Mouse (Mus musculus): ENCODE data around the gene Gsk3b. TPM values are rescaled to one million over a fixed set of nuclear protein-coding genes. Genes with fewer than 3 reads are reported as not detected.

Gsk3b gene
- total and polyA plus RNA-seq, 2 experiments: 4.8 to 11.8 TPM

GRCm38 (mm10) chr16:38168971-38169370 is 80.2 kb downstream of the Gsk3b start:
- 96% methylated on average over 5 of the region's 5 CpGs for WGBS
- Histone ChIP-seq H3K79me2 (ENCODE audit: control insufficient read depth, insufficient read depth, low read length) (peaks cover 28% of the 10 kb centered on the region), H3K9ac (ENCODE audit: low read depth, low read length) (no peak overlapping the region), H3K4me1 (ENCODE audit: control insufficient read depth, insufficient read depth, low read length) (no peaks in the 10 kb centered on the region), H3K4me3 (ENCODE audit: insufficient read depth, low read depth, low read length) (no peak overlapping the region), H3K27ac (replicated peaks; ENCODE audit: insufficient read depth, low read depth, low read length) (no peak overlapping the region), H3K36me3 (ENCODE audit: control insufficient read depth, insufficient read depth, low read length) (peaks cover 2% of the 10 kb centered on the region; the same call in 1 of the 2 replicates), H3K27me3 (ENCODE audit: control insufficient read depth, insufficient read depth, low read length) (no peaks in the 10 kb centered on the region)
- DNase-seq (ENCODE audit: extremely low read depth, low read depth, low spot score): no peak
- TF ChIP-seq CTCF (IDR thresholded peaks at IDR 0.05; ENCODE audit: low read depth, low read length): no peak
- TF ChIP-seq POLR2A (IDR thresholded peaks at IDR 0.05; ENCODE audit: extremely low read depth, insufficient read depth, low read length): no peak

GRCm38 (mm10) chr16:38179150-38179549 is 90.3 kb downstream of the Gsk3b start:
- no peak overlapping the region for H3K27ac ChIP-seq (replicated peaks; ENCODE audit: insufficient read depth, low read depth, low read length)
- DNase-seq (ENCODE audit: extremely low read depth, low read depth, low spot score): peak; percentile 63
- H3K27me3 ChIP-seq (ENCODE audit: control insufficient read depth, insufficient read depth, low read length): no peaks in the 10 kb centered on the region
- peaks cover 33% of the 10 kb centered on the region for H3K79me2 ChIP-seq (ENCODE audit: control insufficient read depth, insufficient read depth, low read length)
- peaks cover 2% of the 10 kb centered on the region; the same call in 1 of the 2 replicates for H3K36me3 ChIP-seq (ENCODE audit: control insufficient read depth, insufficient read depth, low read length)
- 35% methylated on average over 4 of the region's 4 CpGs for WGBS
- no peak overlapping the region for H3K4me3 ChIP-seq (ENCODE audit: insufficient read depth, low read depth, low read length)
- peaks cover 5% of the 10 kb centered on the region; the same call in 1 of the 2 replicates for H3K4me1 ChIP-seq (ENCODE audit: control insufficient read depth, insufficient read depth, low read length)
- no peak for TF ChIP-seq CTCF (IDR thresholded peaks at IDR 0.05; ENCODE audit: low read depth, low read length)
- TF ChIP-seq POLR2A (IDR thresholded peaks at IDR 0.05; ENCODE audit: extremely low read depth, insufficient read depth, low read length): no peak
- no peak overlapping the region for H3K9ac ChIP-seq (ENCODE audit: low read depth, low read length)

- Histone ChIP-seq H3K27me3 (ENCODE audit: control insufficient read depth, insufficient read depth, low read length) (no peaks in the 10 kb centered on the region), H3K79me2 (ENCODE audit: control insufficient read depth, insufficient read depth, low read length) (peaks cover 29% of the 10 kb centered on the region), H3K4me3 (ENCODE audit: insufficient read depth, low read depth, low read length) (no peak overlapping the region), H3K36me3 (ENCODE audit: control insufficient read depth, insufficient read depth, low read length) (peaks cover 4% of the 10 kb centered on the region; the same call in 1 of the 2 replicates), H3K27ac (replicated peaks; ENCODE audit: insufficient read depth, low read depth, low read length) (no peak overlapping the region), H3K9ac (ENCODE audit: low read depth, low read length) (no peak overlapping the region), H3K4me1 (ENCODE audit: control insufficient read depth, insufficient read depth, low read length) (peaks cover 12% of the 10 kb centered on the region)
- TF ChIP-seq POLR2A (IDR thresholded peaks at IDR 0.05; ENCODE audit: extremely low read depth, insufficient read depth, low read length) (no peak), CTCF (IDR thresholded peaks at IDR 0.05; ENCODE audit: low read depth, low read length) (no peak)
- WGBS: 95% methylated on average over 8 of the region's 8 CpGs
- DNase-seq (ENCODE audit: extremely low read depth, low read depth, low spot score): no peak
Observed at GRCm38 (mm10) chr16:38181421-38181820, 92.6 kb downstream of the Gsk3b start.

GRCm38 (mm10) chr16:38184657-38185269 is 96.0 kb downstream of the Gsk3b start:
- Histone ChIP-seq H3K36me3 (ENCODE audit: control insufficient read depth, insufficient read depth, low read length) (peaks cover 21% of the 10 kb centered on the region), H3K27ac (replicated peaks; ENCODE audit: insufficient read depth, low read depth, low read length) (peak overlapping the region; percentile 64), H3K4me3 (ENCODE audit: insufficient read depth, low read depth, low read length) (no peak overlapping the region), H3K4me1 (ENCODE audit: control insufficient read depth, insufficient read depth, low read length) (peaks cover 10% of the 10 kb centered on the region), H3K27me3 (ENCODE audit: control insufficient read depth, insufficient read depth, low read length) (no peaks in the 10 kb centered on the region), H3K9ac (ENCODE audit: low read depth, low read length) (no peak overlapping the region), H3K79me2 (ENCODE audit: control insufficient read depth, insufficient read depth, low read length) (peaks cover 15% of the 10 kb centered on the region)
- peak; percentile 88 for DNase-seq (ENCODE audit: extremely low read depth, low read depth, low spot score)
- 26% methylated on average over 8 of the region's 8 CpGs for WGBS
- TF ChIP-seq CTCF (IDR thresholded peaks at IDR 0.05; ENCODE audit: low read depth, low read length): no peak
- TF ChIP-seq POLR2A (IDR thresholded peaks at IDR 0.05; ENCODE audit: extremely low read depth, insufficient read depth, low read length): no peak

- H3K4me1 ChIP-seq (ENCODE audit: control insufficient read depth, insufficient read depth, low read length): peaks cover under 1% of the 10 kb centered on the region
- peaks cover 44% of the 10 kb centered on the region for H3K36me3 ChIP-seq (ENCODE audit: control insufficient read depth, insufficient read depth, low read length)
- TF ChIP-seq CTCF (IDR thresholded peaks at IDR 0.05; ENCODE audit: low read depth, low read length): no peak
- no peak for TF ChIP-seq POLR2A (IDR thresholded peaks at IDR 0.05; ENCODE audit: extremely low read depth, insufficient read depth, low read length)
- H3K27ac ChIP-seq (replicated peaks; ENCODE audit: insufficient read depth, low read depth, low read length): no peak overlapping the region
- H3K9ac ChIP-seq (ENCODE audit: low read depth, low read length): no peak overlapping the region
- no peak for DNase-seq (ENCODE audit: extremely low read depth, low read depth, low spot score)
- H3K4me3 ChIP-seq (ENCODE audit: insufficient read depth, low read depth, low read length): no peak overlapping the region
- WGBS: 90% methylated on average over 4 of the region's 4 CpGs
- H3K27me3 ChIP-seq (ENCODE audit: control insufficient read depth, insufficient read depth, low read length): no peaks in the 10 kb centered on the region
- H3K79me2 ChIP-seq (ENCODE audit: control insufficient read depth, insufficient read depth, low read length): peaks cover 5% of the 10 kb centered on the region; the same call in 1 of the 2 replicates
Observed at GRCm38 (mm10) chr16:38189952-38190351, 101.2 kb downstream of the Gsk3b start.

GRCm38 (mm10) chr16:38190531-38190930 is 101.7 kb downstream of the Gsk3b start:
- no peaks in the 10 kb centered on the region; the same call in 1 of the 2 replicates for H3K4me1 ChIP-seq (ENCODE audit: control insufficient read depth, insufficient read depth, low read length)
- no peak for TF ChIP-seq CTCF (IDR thresholded peaks at IDR 0.05; ENCODE audit: low read depth, low read length)
- no peak for TF ChIP-seq POLR2A (IDR thresholded peaks at IDR 0.05; ENCODE audit: extremely low read depth, insufficient read depth, low read length)
- no peak for DNase-seq (ENCODE audit: extremely low read depth, low read depth, low spot score)
- 80% methylated on average over 3 of the region's 3 CpGs for whole genome bisulfite sequencing
- no peak overlapping the region for H3K27ac ChIP-seq (replicated peaks; ENCODE audit: insufficient read depth, low read depth, low read length)
- no peaks in the 10 kb centered on the region for H3K27me3 ChIP-seq (ENCODE audit: control insufficient read depth, insufficient read depth, low read length)
- H3K79me2 ChIP-seq (ENCODE audit: control insufficient read depth, insufficient read depth, low read length): peaks cover 5% of the 10 kb centered on the region; the same call in 1 of the 2 replicates
- peaks cover 44% of the 10 kb centered on the region for H3K36me3 ChIP-seq (ENCODE audit: control insufficient read depth, insufficient read depth, low read length)
- no peak overlapping the region for H3K4me3 ChIP-seq (ENCODE audit: insufficient read depth, low read depth, low read length)
- no peak overlapping the region for H3K9ac ChIP-seq (ENCODE audit: low read depth, low read length)

Measured in liver, adult 2 months (tissue).